Mouse (Mus musculus) midbrain, embryonic 15.5 days (tissue): ENCODE measurements around the gene Nmrk2. TPM values are rescaled to one million over a fixed set of nuclear protein-coding genes. Genes with fewer than 3 reads are reported as not detected.

Experiments
- ATAC-seq: fragments of 200-750 bp; cut with Nextera tagmentation; replicated peaks from 2 replicates; pipeline ENCODE4 v1.8.0; 2017; ENCODE audit warnings: moderate TSS enrichment
- H3K27ac ChIP-seq: fragments of 300-500 bp; sonication (generic); 2 replicates; pipeline ENCODE4 v1.5.1; 2015; ENCODE audit warnings: mild to moderate bottlenecking, inconsistent platforms
- H3K27me3 ChIP-seq: fragments of 300-500 bp; sonication (generic); replicated peaks from 2 replicates; pipeline ENCODE4 v1.6.1; 2015; ENCODE audit warnings: inconsistent platforms
- H3K36me3 ChIP-seq: fragments of 300-500 bp; sonication (generic); replicated peaks from 2 replicates; pipeline ENCODE4 v1.6.1; 2015; ENCODE audit warnings: inconsistent platforms
- H3K4me1 ChIP-seq: fragments of 300-500 bp; sonication (generic); 2 replicates; pipeline ENCODE4 v1.6.1; 2015; ENCODE audit warnings: inconsistent platforms
- H3K4me2 ChIP-seq: fragments of 300-500 bp; sonication (generic); 2 replicates; pipeline ENCODE4 v1.6.1; 2015; ENCODE audit warnings: inconsistent platforms, mild to moderate bottlenecking, moderate library complexity
- H3K4me3 ChIP-seq: fragments of 300-500 bp; sonication (generic); 2 replicates; pipeline ENCODE4 v1.5.1; 2015; ENCODE audit warnings: mild to moderate bottlenecking, inconsistent platforms
- H3K9ac ChIP-seq: fragments of 300-500 bp; sonication (generic); 2 replicates; pipeline ENCODE4 v1.6.1; 2015; ENCODE audit warnings: mild to moderate bottlenecking, inconsistent platforms
- H3K9me3 ChIP-seq: fragments of 300-500 bp; sonication (generic); 2 replicates; pipeline ENCODE4 v1.6.1; 2016; ENCODE audit warnings: inconsistent platforms
- WGBS: fragments of 180-500 bp; shearing (Covaris S2); methylation state at CpG from one replicate; pipeline ENCODE4 v1.1.7; 2015; ENCODE audit warnings: mixed read lengths; 5-methylcytosine and 5-hydroxymethylcytosine counted together
- polyA plus RNA-seq: library from polyadenylated mRNA; unstranded; fragments of >200 nt; fragmentation: Nextera tagmentation; extraction: Ambion mirVana; gene quantifications from 2 replicates; pipeline ENCODE4 v1.2.1, GENCODE M21; 2015

Nmrk2 gene
- polyA plus RNA-seq, 1 experiment from 2014 or later, result 0.14 TPM

DNA sequence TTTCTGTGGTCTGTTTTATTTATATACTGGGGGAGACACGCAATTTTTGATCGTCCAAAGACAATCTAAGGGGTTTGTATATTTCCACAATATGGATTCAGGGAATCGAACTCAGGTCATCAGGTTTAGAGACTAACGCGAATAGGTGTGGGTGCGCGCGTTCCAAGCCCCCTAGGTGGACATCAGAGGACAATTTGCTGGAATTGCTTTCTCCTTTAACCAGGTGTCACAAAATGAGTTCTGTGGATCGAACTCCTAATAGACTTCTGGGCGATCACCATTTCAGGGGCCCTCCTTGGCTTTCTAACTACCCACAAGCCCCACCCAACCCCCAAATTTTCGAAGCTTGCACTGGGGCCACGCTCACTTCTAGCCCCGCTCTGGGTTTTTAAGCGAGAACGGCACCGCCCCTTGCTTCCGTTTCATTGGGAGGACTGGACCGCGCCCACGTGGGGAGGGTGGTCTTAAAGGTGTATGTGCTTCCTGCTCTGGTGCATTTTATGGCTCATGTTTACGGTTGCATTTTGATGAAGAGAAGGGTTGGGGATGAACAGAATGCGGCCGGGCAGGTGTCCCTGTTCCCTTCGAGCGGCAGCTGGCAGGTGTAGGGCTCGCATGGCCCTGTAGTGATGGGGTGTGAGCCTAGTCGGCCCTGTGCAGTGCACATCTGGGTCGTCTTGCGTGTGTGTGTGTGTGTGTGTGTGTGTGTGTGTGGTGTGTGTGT is 33.2 kb downstream of the Nmrk2 start:
- Histone ChIP-seq H3K27me3 (no peaks in the 10 kb centered on the region), H3K4me3 (peak overlapping the region; percentile 70), H3K9me3 (no peaks in the 10 kb centered on the region), H3K36me3 (no peaks in the 10 kb centered on the region), H3K9ac (peak overlapping the region; percentile 51), H3K27ac (peak overlapping the region; percentile 74), H3K4me2 (peak overlapping the region; percentile 71), H3K4me1 (peaks cover 39% of the 10 kb centered on the region)
- peak; percentile 25; the same call in 1 of the 2 replicates for ATAC-seq
- WGBS, result 2% methylated on average over 29 of the region's 29 CpGs

DNA sequence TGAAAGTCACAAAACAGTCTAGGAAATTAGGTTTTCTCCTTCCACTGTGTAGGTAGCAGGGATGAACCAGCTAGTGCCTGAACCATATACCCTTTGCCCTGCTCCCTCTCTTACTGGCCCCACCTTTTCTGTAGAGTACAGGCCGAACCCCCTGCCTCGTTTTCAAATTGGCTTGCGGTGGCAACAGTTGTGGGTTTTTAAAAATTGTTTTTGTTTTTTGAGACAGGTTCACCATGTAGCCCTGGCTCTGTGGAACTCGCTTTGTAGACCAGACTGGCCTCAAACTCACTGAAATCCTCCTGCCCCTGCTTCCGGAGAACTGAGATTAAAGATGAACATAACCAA is 33.8 kb downstream of the Nmrk2 start:
- H3K27ac ChIP-seq, result peak overlapping the region; percentile 74
- H3K27me3 ChIP-seq, result no peaks in the 10 kb centered on the region
- H3K9me3 ChIP-seq, result no peaks in the 10 kb centered on the region
- ATAC-seq, result peak; percentile 73
- H3K9ac ChIP-seq, result peak overlapping the region; percentile 51; the same call in 1 of the 2 replicates
- H3K4me1 ChIP-seq, result peaks cover 33% of the 10 kb centered on the region
- H3K4me2 ChIP-seq, result peak overlapping the region; percentile 71
- peak overlapping the region; percentile 70 for H3K4me3 ChIP-seq
- H3K36me3 ChIP-seq, result no peaks in the 10 kb centered on the region
- 3% methylated on average over 5 of the region's 5 CpGs for WGBS

DNA sequence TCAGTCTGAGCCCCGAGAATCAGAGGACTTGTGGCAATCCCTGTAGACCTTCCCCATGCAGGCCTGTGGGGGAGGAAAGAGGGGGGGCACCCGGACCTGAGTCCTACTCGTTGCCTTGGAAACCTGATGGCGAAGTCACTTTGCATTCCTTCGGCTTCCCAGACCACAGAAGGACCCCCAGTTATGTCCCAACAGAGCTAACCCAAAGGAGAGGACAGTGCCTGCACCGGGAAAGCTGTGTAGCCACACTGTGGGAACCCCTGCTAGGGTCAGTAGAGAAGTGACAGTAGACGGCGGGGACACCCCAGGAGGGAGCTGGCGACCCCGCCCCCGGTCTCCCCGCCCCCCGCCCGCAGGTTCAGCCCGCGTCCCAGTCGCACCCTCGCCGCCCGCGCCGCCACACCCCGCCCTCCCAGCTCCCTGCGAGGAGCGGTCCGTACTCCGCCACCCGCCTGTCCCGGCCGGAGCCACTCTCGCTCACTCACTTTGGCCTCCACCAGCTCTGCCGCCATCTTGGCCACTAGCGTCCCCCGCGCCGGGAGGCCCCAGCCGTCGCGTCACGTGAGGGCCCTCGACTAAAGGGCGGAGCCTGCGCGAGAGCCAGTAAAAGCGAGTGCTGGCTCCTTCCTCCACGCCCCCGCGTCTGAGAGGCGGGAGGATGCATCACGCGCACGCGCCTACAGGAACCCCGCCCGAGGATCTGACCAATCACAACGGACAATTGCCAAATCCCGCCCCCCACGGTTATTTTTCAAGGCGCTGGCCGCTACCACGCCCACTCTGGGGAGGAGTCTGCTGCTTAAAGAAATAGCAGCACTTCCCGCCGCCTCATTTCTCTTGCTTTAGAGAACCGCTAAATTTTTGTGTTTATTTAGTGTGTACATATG is 34.4 kb downstream of the Nmrk2 start, which contains the start of gene Pias4:
TSS of gene Pias4 (minus strand) at position 724 of the 887 bp plus-strand sequence.
- Histone ChIP-seq H3K4me1 (peaks cover 29% of the 10 kb centered on the region), H3K9me3 (no peaks in the 10 kb centered on the region), H3K36me3 (no peaks in the 10 kb centered on the region), H3K27me3 (no peaks in the 10 kb centered on the region), H3K4me3 (peak within 1 kb of the TSS; percentile 70), H3K27ac (peak within 1 kb of the TSS; percentile 74), H3K4me2 (peak within 1 kb of the TSS; percentile 75), H3K9ac (peak within 1 kb of the TSS; percentile 70)
- WGBS, result 0% methylated on average over 46 of the region's 64 CpGs
- ATAC-seq, result peak; percentile 88

DNA sequence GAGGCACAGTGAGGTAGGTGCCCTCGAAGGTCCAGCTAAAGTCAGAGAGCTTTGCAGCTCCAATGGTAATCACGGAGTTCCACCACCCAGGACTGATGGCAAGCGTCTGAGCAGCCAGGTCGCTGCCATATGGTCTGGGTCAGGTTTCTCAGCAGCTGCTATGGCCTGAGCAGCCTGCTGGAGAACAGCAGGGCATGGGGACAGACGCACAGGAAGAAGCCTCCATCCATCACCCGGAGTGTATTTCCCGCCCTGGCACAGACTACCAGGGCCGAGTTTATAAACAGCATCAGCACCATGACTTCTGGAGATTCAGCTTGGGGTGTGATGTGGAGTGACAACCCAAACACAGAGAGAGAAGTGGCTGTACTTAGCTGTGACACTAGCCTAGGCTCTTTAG is 36.7 kb downstream of the Nmrk2 start:
- no peaks in the 10 kb centered on the region for H3K9me3 ChIP-seq
- 0 out of 2 replicates have a peak, but pooled peaks cover 11% of the 10 kb centered on the region for H3K36me3 ChIP-seq
- H3K9ac ChIP-seq, result no peak overlapping the region
- H3K4me3 ChIP-seq, result no peak overlapping the region
- no peaks in the 10 kb centered on the region for H3K27me3 ChIP-seq
- H3K4me1 ChIP-seq, result peaks cover 34% of the 10 kb centered on the region
- H3K4me2 ChIP-seq, result no peak overlapping the region
- ATAC-seq, result no peak
- WGBS, result 94% methylated on average over 8 of the region's 8 CpGs
- no peak overlapping the region for H3K27ac ChIP-seq

DNA sequence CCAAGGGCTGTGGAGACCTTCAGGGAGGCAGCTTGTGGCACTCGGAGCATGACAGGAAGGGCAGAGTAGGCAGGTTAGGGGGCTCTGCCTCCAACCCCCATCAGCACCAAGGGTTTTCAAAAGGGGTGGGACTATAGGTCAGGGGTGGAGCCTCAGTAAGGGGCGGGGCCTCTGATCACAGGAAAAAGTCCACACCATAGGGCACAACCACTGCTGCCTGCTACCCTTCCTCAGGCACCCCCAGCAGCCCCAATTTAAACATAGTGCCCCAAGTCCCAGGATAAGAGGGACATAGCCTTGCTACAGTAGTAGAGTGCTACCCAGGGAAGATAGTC is 39.6 kb downstream of the Nmrk2 start:
- no peaks in the 10 kb centered on the region for H3K27me3 ChIP-seq
- H3K4me2 ChIP-seq, result no peak overlapping the region
- no peak overlapping the region for H3K4me3 ChIP-seq
- H3K36me3 ChIP-seq, result peaks cover 19% of the 10 kb centered on the region; the same call in 1 of the 2 replicates
- no peak overlapping the region for H3K27ac ChIP-seq
- H3K4me1 ChIP-seq, result peaks cover 26% of the 10 kb centered on the region
- no peaks in the 10 kb centered on the region for H3K9me3 ChIP-seq
- ATAC-seq, result no peak
- 75% methylated on average over 2 of the region's 2 CpGs for WGBS
- H3K9ac ChIP-seq, result no peak overlapping the region

DNA sequence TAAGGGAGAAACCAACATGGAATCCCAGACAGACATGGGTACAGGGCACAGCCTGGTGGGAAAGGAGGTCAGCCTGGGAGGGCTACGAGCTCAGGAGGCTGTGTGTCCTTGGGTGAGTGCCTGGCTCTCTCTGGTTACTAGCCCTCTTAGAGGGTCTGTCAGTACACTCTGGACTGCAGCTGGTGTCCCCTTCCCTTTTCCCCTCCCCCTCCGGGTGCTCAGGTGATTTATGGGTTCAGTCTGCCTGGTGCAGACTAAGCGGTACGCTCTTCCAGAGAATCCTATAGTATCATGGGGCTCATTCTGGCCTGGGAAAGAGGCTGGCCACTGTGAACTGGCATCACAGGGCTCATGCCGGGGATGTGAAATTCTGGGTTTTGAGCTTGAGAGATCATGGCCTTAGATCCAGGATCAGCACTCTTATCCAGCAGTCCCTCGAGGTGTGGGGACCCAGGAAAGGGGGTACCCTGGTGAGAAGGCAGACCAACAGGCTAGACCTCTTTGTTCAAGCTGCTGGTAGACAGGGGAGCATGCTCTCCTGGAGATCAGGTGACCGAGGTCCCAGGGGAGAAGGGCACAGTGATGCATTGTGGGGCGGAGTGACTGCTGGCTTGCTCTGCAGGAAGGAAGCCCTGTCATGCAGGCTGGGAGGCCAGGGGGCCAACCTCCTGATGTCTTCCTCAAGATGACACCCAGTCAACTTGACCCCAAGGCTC is 40.1 kb downstream of the Nmrk2 start:
- H3K27ac ChIP-seq, result no peak overlapping the region
- WGBS, result 96% methylated on average over 8 of the region's 8 CpGs
- H3K36me3 ChIP-seq, result peaks cover 25% of the 10 kb centered on the region
- no peaks in the 10 kb centered on the region for H3K27me3 ChIP-seq
- H3K9ac ChIP-seq, result no peak overlapping the region
- no peak overlapping the region for H3K4me2 ChIP-seq
- H3K9me3 ChIP-seq, result no peaks in the 10 kb centered on the region
- H3K4me3 ChIP-seq, result no peak overlapping the region
- H3K4me1 ChIP-seq, result peaks cover 22% of the 10 kb centered on the region
- ATAC-seq, result no peak

DNA sequence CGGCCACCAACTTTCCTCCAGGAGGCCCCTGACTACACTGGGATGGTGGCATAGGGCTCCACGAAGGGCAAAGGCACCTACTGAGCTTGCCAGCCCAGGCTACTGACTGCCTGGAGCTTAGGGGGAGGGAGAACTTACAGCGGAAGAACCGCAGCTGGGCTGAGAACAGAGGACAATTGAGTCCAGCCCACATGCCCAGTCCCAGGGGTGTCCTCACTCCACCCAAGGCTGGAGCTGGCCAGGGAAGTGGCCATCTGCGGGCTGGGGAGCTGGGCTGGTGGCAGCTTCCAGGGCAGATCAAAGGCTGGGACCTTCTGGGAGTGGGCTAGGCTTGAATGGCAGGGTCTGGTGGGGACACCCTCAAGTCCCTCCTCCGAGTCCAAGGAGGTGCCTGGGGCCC is 47.1 kb downstream of the Nmrk2 start:
- H3K4me2 ChIP-seq, result no peak overlapping the region
- no peak overlapping the region for H3K9ac ChIP-seq
- no peaks in the 10 kb centered on the region for H3K9me3 ChIP-seq
- H3K27ac ChIP-seq, result no peak overlapping the region
- H3K36me3 ChIP-seq, result peaks cover 49% of the 10 kb centered on the region
- H3K27me3 ChIP-seq, result no peaks in the 10 kb centered on the region
- no peak overlapping the region for H3K4me3 ChIP-seq
- ATAC-seq, result no peak
- WGBS, result 85% methylated on average over 6 of the region's 6 CpGs
- no peaks in the 10 kb centered on the region for H3K4me1 ChIP-seq

DNA sequence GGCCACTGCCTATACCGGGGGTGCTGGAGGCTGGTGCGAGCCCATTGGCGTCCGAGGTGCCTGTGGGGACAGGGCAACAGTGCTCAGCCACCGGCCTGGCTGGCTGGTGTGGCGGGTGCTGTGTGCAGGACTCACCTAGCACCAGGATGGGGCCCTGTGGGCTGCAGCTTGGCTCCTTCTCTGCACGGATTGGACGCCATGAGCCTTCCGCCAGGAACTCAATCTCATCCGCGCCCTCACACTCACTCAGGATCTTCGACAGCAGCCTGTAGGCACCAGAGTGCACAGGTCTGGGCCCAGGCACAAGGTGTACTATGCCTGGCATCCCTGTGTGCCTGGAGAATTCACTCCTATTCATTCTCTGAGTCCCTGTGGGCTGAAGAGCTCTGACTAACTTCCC is 47.5 kb downstream of the Nmrk2 start:
- Histone ChIP-seq H3K4me2 (no peak overlapping the region), H3K36me3 (peaks cover 49% of the 10 kb centered on the region), H3K27ac (no peak overlapping the region), H3K4me1 (no peaks in the 10 kb centered on the region), H3K9ac (no peak overlapping the region), H3K27me3 (no peaks in the 10 kb centered on the region), H3K9me3 (no peaks in the 10 kb centered on the region), H3K4me3 (no peak overlapping the region)
- ATAC-seq, result no peak
- WGBS, result 90% methylated on average over 12 of the region's 12 CpGs

DNA sequence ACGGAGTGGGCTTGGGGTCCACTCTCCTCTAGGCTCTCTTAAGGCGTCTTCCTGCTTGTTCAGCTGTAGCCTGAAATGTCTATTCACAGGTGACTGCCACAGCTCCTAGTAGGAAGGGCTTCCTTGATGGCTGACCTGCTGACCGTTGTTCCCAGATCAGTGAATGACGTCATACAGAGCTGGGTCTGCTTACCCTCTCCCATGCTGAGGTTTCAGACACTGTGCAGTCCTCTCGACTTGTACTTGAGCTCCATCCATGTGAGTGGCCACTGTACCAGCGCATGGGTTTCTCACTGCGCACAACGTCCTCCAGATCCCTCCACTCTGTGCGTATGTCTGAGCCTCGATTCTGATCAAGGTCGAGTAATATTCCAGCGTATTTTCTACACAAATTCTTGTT is 49.2 kb downstream of the Nmrk2 start:
- peaks cover 58% of the 10 kb centered on the region for H3K36me3 ChIP-seq
- H3K27ac ChIP-seq, result no peak overlapping the region
- no peaks in the 10 kb centered on the region for H3K27me3 ChIP-seq
- WGBS, result 82% methylated on average over 12 of the region's 12 CpGs
- no peak overlapping the region for H3K4me3 ChIP-seq
- H3K9me3 ChIP-seq, result no peaks in the 10 kb centered on the region
- H3K4me1 ChIP-seq, result no peaks in the 10 kb centered on the region
- no peak overlapping the region for H3K9ac ChIP-seq
- ATAC-seq, result no peak
- no peak overlapping the region for H3K4me2 ChIP-seq

DNA sequence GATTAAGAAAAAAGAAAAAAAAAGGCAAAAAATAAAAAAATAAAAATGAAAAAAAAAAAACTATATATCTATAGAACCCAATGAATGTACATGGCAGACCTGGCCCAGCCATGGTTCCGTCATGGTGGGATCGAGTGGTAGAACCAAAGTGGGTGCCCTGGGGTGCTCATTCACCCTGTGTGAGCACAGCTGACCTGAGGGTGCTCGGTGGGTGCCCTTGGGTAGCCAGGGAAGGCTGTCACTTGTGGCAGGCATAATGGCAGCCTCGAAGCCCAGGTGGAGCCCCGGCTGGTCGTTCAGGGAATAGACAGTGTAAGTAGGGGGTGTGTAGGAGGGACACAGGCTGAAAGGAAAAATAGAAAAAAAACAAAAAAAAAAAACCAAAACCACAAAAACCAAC is 50.6 kb downstream of the Nmrk2 start:
- WGBS, result 80% methylated on average over 6 of the region's 6 CpGs
- Histone ChIP-seq H3K4me2 (no peak overlapping the region), H3K9ac (no peak overlapping the region), H3K4me1 (no peaks in the 10 kb centered on the region), H3K4me3 (no peak overlapping the region), H3K9me3 (no peaks in the 10 kb centered on the region), H3K27me3 (no peaks in the 10 kb centered on the region), H3K27ac (no peak overlapping the region), H3K36me3 (peaks cover 51% of the 10 kb centered on the region)
- ATAC-seq, result no peak
